28 mouse cellular contexts compared by ENCODE assay signal in the genomic region with DNA sequence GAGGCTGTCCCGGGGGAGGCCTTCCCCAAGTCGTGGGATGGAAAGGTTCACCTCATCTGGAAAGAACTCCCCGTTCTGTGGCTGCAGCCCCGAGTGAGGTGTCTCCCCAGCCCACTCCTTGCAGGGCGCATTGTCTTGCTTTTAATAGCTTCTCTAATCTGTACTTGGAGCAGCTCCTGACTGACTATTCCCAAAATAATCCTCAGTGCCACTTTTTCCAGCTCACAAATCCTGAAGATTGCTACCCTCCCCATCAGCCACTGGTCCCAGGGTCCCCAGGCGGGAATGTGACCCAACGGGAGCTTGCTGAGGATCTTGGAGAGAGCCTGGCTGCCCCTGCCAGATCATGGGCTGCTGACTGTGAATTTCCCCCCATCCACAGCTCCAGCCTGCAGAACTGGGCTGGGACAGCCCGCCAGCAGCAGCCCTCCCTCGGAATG. TPM values are rescaled to one million over a fixed set of nuclear protein-coding genes. Genes with fewer than 3 reads are reported as not detected.
DNase-seq lines count a peak whose midpoint lies in the region; ATAC-seq and TF ChIP-seq lines count a peak whose summit lies in the region.
"Had no signal": no experiment of that assay in that cellular context is flagged by ENCODE, and none has a peak within 500 bp of the region (broad histone marks: within the 10 kb centered on the region; RNA-seq: fewer than 3 reads in every experiment).

No protein-coding gene starts in this region.

- H3K36me3 ChIP-seq in midbrain, embryonic 10.5 days = no peaks in the 10 kb centered on the region
- no peaks in the 10 kb centered on the region for H3K36me3 ChIP-seq in midbrain, embryonic 15.5 days (replicated peaks)
- no peaks in the 10 kb centered on the region for H3K36me3 ChIP-seq in heart, postnatal 0 days (replicated peaks; ENCODE audit: control insufficient read depth, insufficient read depth, low read length)
- no peaks in the 10 kb centered on the region for H3K36me3 ChIP-seq in kidney, embryonic 15.5 days
- H3K36me3 ChIP-seq: limb, embryonic 12.5 days; liver, embryonic 13.5 days; stomach, embryonic 15.5 days had no signal

- no peak overlapping the region for H3K4me3 ChIP-seq in midbrain, embryonic 10.5 days
- no peak overlapping the region for H3K4me3 ChIP-seq in midbrain, embryonic 15.5 days
- H3K4me3 ChIP-seq in heart, postnatal 0 days (ENCODE audit: low read depth, low read length) = no peak overlapping the region
- H3K4me3 ChIP-seq in kidney, embryonic 15.5 days (replicated peaks) = no peak overlapping the region
- H3K4me3 ChIP-seq: erythroblast, embryonic 14.5 days; left cerebral cortex, adult 2 months; limb, embryonic 12.5 days; liver, embryonic 13.5 days; stomach, embryonic 15.5 days had no signal

- no peak overlapping the region for H3K9ac ChIP-seq in midbrain, embryonic 15.5 days
- H3K9ac ChIP-seq in heart, postnatal 0 days (replicated peaks; ENCODE audit: low read depth, low read length) = no peak overlapping the region
- H3K9ac ChIP-seq in kidney, embryonic 15.5 days = no peak overlapping the region
- H3K9ac ChIP-seq: limb, embryonic 12.5 days; liver, embryonic 13.5 days; lung, embryonic 14.5 days; stomach, embryonic 15.5 days had no signal

- no peaks in the 10 kb centered on the region for H3K9me3 ChIP-seq in midbrain, embryonic 10.5 days (replicated peaks)
- H3K9me3 ChIP-seq in midbrain, embryonic 15.5 days = no peaks in the 10 kb centered on the region
- no peaks in the 10 kb centered on the region for H3K9me3 ChIP-seq in heart, postnatal 0 days (replicated peaks; ENCODE audit: control insufficient read depth, low read length)
- H3K9me3 ChIP-seq in kidney, embryonic 15.5 days (replicated peaks) = no peaks in the 10 kb centered on the region
- H3K9me3 ChIP-seq: limb, embryonic 12.5 days; liver, embryonic 13.5 days; stomach, embryonic 15.5 days had no signal

- no peak overlapping the region for H3K4me2 ChIP-seq in midbrain, embryonic 15.5 days
- no peak overlapping the region for H3K4me2 ChIP-seq in heart, postnatal 0 days (ENCODE audit: low read depth, low read length)
- no peak overlapping the region for H3K4me2 ChIP-seq in kidney, embryonic 15.5 days
- H3K4me2 ChIP-seq: limb, embryonic 12.5 days; liver, embryonic 13.5 days; lung, embryonic 14.5 days; midbrain, embryonic 11.5 days; stomach, embryonic 15.5 days had no signal

- peak overlapping the region; percentile 18; the same call in 1 of the 2 replicates for H3K27ac ChIP-seq in midbrain, embryonic 10.5 days (replicated peaks)
- H3K27ac ChIP-seq in midbrain, embryonic 15.5 days = no peak overlapping the region
- peak overlapping the region; percentile 80 for H3K27ac ChIP-seq in heart, postnatal 0 days (ENCODE audit: low read depth)
- no peak overlapping the region for H3K27ac ChIP-seq in kidney, embryonic 15.5 days
- H3K27ac ChIP-seq: hindbrain, postnatal 0 days; kidney, postnatal 0 days; left cerebral cortex, adult 2 months; limb, embryonic 12.5 days; liver, embryonic 13.5 days; macrophage; stomach, embryonic 15.5 days had no signal

- H3K27me3 ChIP-seq in midbrain, embryonic 10.5 days (ENCODE audit: low read depth, poor library complexity, severe bottlenecking) = peaks cover 22% of the 10 kb centered on the region
- peaks cover 10% of the 10 kb centered on the region for H3K27me3 ChIP-seq in midbrain, embryonic 15.5 days (replicated peaks)
- no peaks in the 10 kb centered on the region for H3K27me3 ChIP-seq in heart, postnatal 0 days (ENCODE audit: control insufficient read depth, insufficient read depth, low read length)
- H3K27me3 ChIP-seq in kidney, embryonic 15.5 days = peaks cover 11% of the 10 kb centered on the region
- H3K27me3 ChIP-seq: Patski; stomach, embryonic 15.5 days had no signal

- TF ChIP-seq EP300 in heart, postnatal 0 days (IDR thresholded peaks at IDR 0.05; ENCODE audit: low read depth) = no peak

- 0 out of 2 replicates have a peak, but pooled peaks have one; percentile 38 for ATAC-seq in frontal cortex, adult (ENCODE audit: low TSS enrichment)
- ATAC-seq in midbrain, embryonic 15.5 days (replicated peaks) = no peak
- peak; percentile 27; the same call in 1 of the 2 replicates for ATAC-seq in heart, postnatal 0 days (ENCODE audit: insufficient read depth, low read depth)
- no peak for ATAC-seq in kidney, embryonic 15.5 days (replicated peaks; ENCODE audit: low FRiP score)
- ATAC-seq: CD4-positive, CD25-positive, alpha-beta regulatory T cell, adult 4 months; forebrain, embryonic 14.5 days; hindbrain, postnatal 0 days; intestine, postnatal 0 days; Patski had no signal

- no peak for DNase-seq in frontal cortex, adult 2 months (ENCODE audit: extremely low spot score in 1 of 2, low spot score in 1 of 2)
- DNase-seq in midbrain, embryonic 10.5 days (ENCODE audit: low spot score) = no peak
- no peak for DNase-seq in heart, postnatal 0 days (ENCODE audit: low spot score)
- no peak for DNase-seq in embryo, embryonic 10 days (ENCODE audit: low spot score)
- DNase-seq in embryo, embryonic 11 days = no peak
- DNase-seq: adrenal gland, adult 8-10 months; cerebellum, adult 11-12 months; cerebellum, postnatal 14 days; liver, embryonic 13.5 days; lung, embryonic 14.5 days; retina, postnatal 1 day; thymus, adult 18-20 months; thymus, postnatal 4 days had no signal

- 58% methylated on average over 9 of the region's 9 CpGs for WGBS in midbrain, embryonic 10.5 days
- 67% methylated on average over 9 of the region's 9 CpGs for WGBS in midbrain, embryonic 15.5 days
- 14% methylated on average over 9 of the region's 9 CpGs for WGBS in heart, postnatal 0 days
- 43% methylated on average over 9 of the region's 9 CpGs for WGBS in kidney, embryonic 15.5 days

- peaks cover 26% of the 10 kb centered on the region for H3K4me1 ChIP-seq in midbrain, embryonic 10.5 days
- H3K4me1 ChIP-seq in midbrain, embryonic 15.5 days = peaks cover 14% of the 10 kb centered on the region
- peaks cover 58% of the 10 kb centered on the region for H3K4me1 ChIP-seq in heart, postnatal 0 days (ENCODE audit: control insufficient read depth, insufficient read depth)
- H3K4me1 ChIP-seq in kidney, embryonic 15.5 days = peaks cover 31% of the 10 kb centered on the region

- TF ChIP-seq CTCF in heart, postnatal 0 days (IDR thresholded peaks at IDR 0.05; ENCODE audit: low read depth) = no peak

RNA-seq across cellular contexts. Expression of a gene that starts 6.7 kb away (rescaled TPM):
- polyA plus RNA-seq in frontal cortex, adult 2 months (2012; rRNA removed) = 7.6 and 8.5 TPM in 2 replicates
- 0.54 and 0.61 TPM in 2 replicates for polyA plus RNA-seq in midbrain, embryonic 10.5 days (2016; fragmentation: Nextera tagmentation; extraction: Ambion mirVana)
- polyA plus RNA-seq in midbrain, embryonic 15.5 days (2015; fragmentation: Nextera tagmentation; extraction: Ambion mirVana) = 3.8 and 3.9 TPM in 2 replicates
- 7.4 and 10.1 TPM in 2 replicates for total RNA-seq in heart, postnatal 0 days (2014; rRNA removed; ENCODE audit: low replicate concordance)
- polyA plus RNA-seq in heart, postnatal 0 days (2015; fragmentation: Nextera tagmentation; extraction: Ambion mirVana) = 7.3 and 8.2 TPM in 2 replicates
- 2.5 and 2.6 TPM in 2 replicates for polyA plus RNA-seq in kidney, embryonic 15.5 days (2015; fragmentation: Nextera tagmentation; extraction: Ambion mirVana)
- polyA plus RNA-seq: erythroblast, embryonic 14.5 days had no signal

Comparison
In these comparisons a context has a peak if more than half of its experiments do, and no peak if none do; other contexts are left out.
1. H3K27ac ChIP-seq: peak in midbrain, embryonic 10.5 days (single experiment) and heart, postnatal 0 days (single experiment); none in midbrain, embryonic 15.5 days (single experiment) and kidney, embryonic 15.5 days (single experiment).
2. ATAC-seq: peak in frontal cortex, adult (single experiment) and heart, postnatal 0 days (single experiment); none in midbrain, embryonic 15.5 days (single experiment) and kidney, embryonic 15.5 days (single experiment).